Mouse (Mus musculus): ENCODE measurements around the gene Gm37240. TPM values are rescaled to one million over a fixed set of nuclear protein-coding genes. Genes with fewer than 3 reads are reported as not detected.

The Gm37240 gene
- total RNA-seq, 1 experiment from 2014 or later, result not detected

GRCm38 (mm10) chr3:85841454-85842176, 45.7 kb downstream of the Gm37240 start:
- no peak for ATAC-seq (replicated peaks; ENCODE audit: insufficient number of reproducible peaks, low FRiP score, low TSS enrichment, poor library complexity, severe bottlenecking)

- no peak for ATAC-seq (replicated peaks; ENCODE audit: insufficient number of reproducible peaks, low FRiP score, low TSS enrichment, poor library complexity, severe bottlenecking)
Measured at GRCm38 (mm10) chr3:85833627-85834026, 53.7 kb downstream of the Gm37240 start.

GRCm38 (mm10) chr3:85832490-85833155, 54.7 kb downstream of the Gm37240 start:
- ATAC-seq (replicated peaks; ENCODE audit: insufficient number of reproducible peaks, low FRiP score, low TSS enrichment, poor library complexity, severe bottlenecking), result no peak

- ATAC-seq (replicated peaks; ENCODE audit: insufficient number of reproducible peaks, low FRiP score, low TSS enrichment, poor library complexity, severe bottlenecking), result no peak
Measured at GRCm38 (mm10) chr3:85831785-85832184, 55.5 kb downstream of the Gm37240 start.

- ATAC-seq (replicated peaks; ENCODE audit: insufficient number of reproducible peaks, low FRiP score, low TSS enrichment, poor library complexity, severe bottlenecking), result no peak
Measured at GRCm38 (mm10) chr3:85829047-85829446, 58.3 kb downstream of the Gm37240 start.

GRCm38 (mm10) chr3:85827815-85828214, 59.5 kb downstream of the Gm37240 start:
- no peak for ATAC-seq (replicated peaks; ENCODE audit: insufficient number of reproducible peaks, low FRiP score, low TSS enrichment, poor library complexity, severe bottlenecking)

GRCm38 (mm10) chr3:85827283-85827682, 60.0 kb downstream of the Gm37240 start:
- no peak for ATAC-seq (replicated peaks; ENCODE audit: insufficient number of reproducible peaks, low FRiP score, low TSS enrichment, poor library complexity, severe bottlenecking)

GRCm38 (mm10) chr3:85820839-85821548, 66.3 kb downstream of the Gm37240 start:
- no peak for ATAC-seq (replicated peaks; ENCODE audit: insufficient number of reproducible peaks, low FRiP score, low TSS enrichment, poor library complexity, severe bottlenecking)

- ATAC-seq (replicated peaks; ENCODE audit: insufficient number of reproducible peaks, low FRiP score, low TSS enrichment, poor library complexity, severe bottlenecking), result no peak
Measured at GRCm38 (mm10) chr3:85819319-85819718, 68.0 kb downstream of the Gm37240 start.

GRCm38 (mm10) chr3:85817191-85817590, 70.1 kb downstream of the Gm37240 start, which contains the start of gene Fam160a1:
Gene Fam160a1 (minus strand): TSS chr3:85817291.
- no peak for ATAC-seq (replicated peaks; ENCODE audit: insufficient number of reproducible peaks, low FRiP score, low TSS enrichment, poor library complexity, severe bottlenecking)

- no peak for ATAC-seq (replicated peaks; ENCODE audit: insufficient number of reproducible peaks, low FRiP score, low TSS enrichment, poor library complexity, severe bottlenecking)
Measured at GRCm38 (mm10) chr3:85814241-85814640, 73.1 kb downstream of the Gm37240 start.

- no peak for ATAC-seq (replicated peaks; ENCODE audit: insufficient number of reproducible peaks, low FRiP score, low TSS enrichment, poor library complexity, severe bottlenecking)
Measured at GRCm38 (mm10) chr3:85813101-85814014, 74.0 kb downstream of the Gm37240 start.

- no peak for ATAC-seq (replicated peaks; ENCODE audit: insufficient number of reproducible peaks, low FRiP score, low TSS enrichment, poor library complexity, severe bottlenecking)
Measured at GRCm38 (mm10) chr3:85812010-85812409, 75.3 kb downstream of the Gm37240 start.

- no peak for ATAC-seq (replicated peaks; ENCODE audit: insufficient number of reproducible peaks, low FRiP score, low TSS enrichment, poor library complexity, severe bottlenecking)
Measured at GRCm38 (mm10) chr3:85793166-85793565, 94.2 kb downstream of the Gm37240 start.

- no peak for ATAC-seq (replicated peaks; ENCODE audit: insufficient number of reproducible peaks, low FRiP score, low TSS enrichment, poor library complexity, severe bottlenecking)
Measured at GRCm38 (mm10) chr3:85789748-85790147, 97.6 kb downstream of the Gm37240 start.

GRCm38 (mm10) chr3:85786501-85786900, 100.8 kb downstream of the Gm37240 start:
- no peak for ATAC-seq (replicated peaks; ENCODE audit: insufficient number of reproducible peaks, low FRiP score, low TSS enrichment, poor library complexity, severe bottlenecking)

GRCm38 (mm10) chr3:85780906-85781305, 106.4 kb downstream of the Gm37240 start:
- ATAC-seq (replicated peaks; ENCODE audit: insufficient number of reproducible peaks, low FRiP score, low TSS enrichment, poor library complexity, severe bottlenecking), result no peak

GRCm38 (mm10) chr3:85780332-85780731, 107.0 kb downstream of the Gm37240 start:
- no peak for ATAC-seq (replicated peaks; ENCODE audit: insufficient number of reproducible peaks, low FRiP score, low TSS enrichment, poor library complexity, severe bottlenecking)

- no peak for ATAC-seq (replicated peaks; ENCODE audit: insufficient number of reproducible peaks, low FRiP score, low TSS enrichment, poor library complexity, severe bottlenecking)
Measured at GRCm38 (mm10) chr3:85777841-85778240, 109.5 kb downstream of the Gm37240 start.

All from monocyte, adult 5-6 weeks (primary cell).